Mouse (Mus musculus) adrenal gland, adult 8-10 months (tissue): ENCODE measurements at regions not wholly inside any gene's neighbourhood (a gene's known extent, or its start where the extent isn't known, plus 50 kb on each side); places are given as distances from the start of the nearest gene placed in this dataset.

Experiments
- DNase-seq: peaks from one replicate; pipeline ENCODE4 v3.0.0; 2022

- DNase-seq = no peak
Observed at GRCm38 (mm10) chr1:13834860-13835840, 2258.0 kb downstream of the 4930444P10Rik start.

- DNase-seq = no peak
Observed at GRCm38 (mm10) chr1:13807786-13808185, 2285.3 kb downstream of the 4930444P10Rik start.

- no peak for DNase-seq
Observed at GRCm38 (mm10) chr1:13800460-13800859, 2292.7 kb downstream of the 4930444P10Rik start.

- no peak for DNase-seq
Observed at GRCm38 (mm10) chr1:13798848-13799247, 2294.3 kb downstream of the 4930444P10Rik start.

- no peak for DNase-seq
Observed at GRCm38 (mm10) chr1:13795196-13795595, 2297.9 kb downstream of the 4930444P10Rik start.

GRCm38 (mm10) chr1:13789318-13790085 is 2303.6 kb downstream of the 4930444P10Rik start:
- peak; percentile 50 for DNase-seq

GRCm38 (mm10) chr1:13787016-13787415 is 2306.1 kb downstream of the 4930444P10Rik start:
- DNase-seq = no peak

- no peak for DNase-seq
Observed at GRCm38 (mm10) chr1:13784396-13784795, 2308.7 kb downstream of the 4930444P10Rik start.

GRCm38 (mm10) chr1:13782633-13783032 is 2310.5 kb downstream of the 4930444P10Rik start:
- no peak for DNase-seq

- DNase-seq = no peak
Observed at GRCm38 (mm10) chr1:13772106-13772505, 2321.0 kb downstream of the 4930444P10Rik start.

GRCm38 (mm10) chr1:13771014-13771463 is 2322.1 kb downstream of the 4930444P10Rik start:
- no peak for DNase-seq

GRCm38 (mm10) chr1:13752479-13752878 is 2338.6 kb downstream of the A830018L16Rik start:
- DNase-seq = no peak

- DNase-seq = no peak
Observed at GRCm38 (mm10) chr1:13751381-13751780, 2337.5 kb downstream of the A830018L16Rik start.
